Mouse (Mus musculus): ENCODE results near the gene Elavl3. TPM values are rescaled to one million over a fixed set of nuclear protein-coding genes. Genes with fewer than 3 reads are reported as not detected.

The Elavl3 gene
- polyA plus RNA-seq, 1 experiment from 2014 or later, result 0.14 TPM

DNA sequence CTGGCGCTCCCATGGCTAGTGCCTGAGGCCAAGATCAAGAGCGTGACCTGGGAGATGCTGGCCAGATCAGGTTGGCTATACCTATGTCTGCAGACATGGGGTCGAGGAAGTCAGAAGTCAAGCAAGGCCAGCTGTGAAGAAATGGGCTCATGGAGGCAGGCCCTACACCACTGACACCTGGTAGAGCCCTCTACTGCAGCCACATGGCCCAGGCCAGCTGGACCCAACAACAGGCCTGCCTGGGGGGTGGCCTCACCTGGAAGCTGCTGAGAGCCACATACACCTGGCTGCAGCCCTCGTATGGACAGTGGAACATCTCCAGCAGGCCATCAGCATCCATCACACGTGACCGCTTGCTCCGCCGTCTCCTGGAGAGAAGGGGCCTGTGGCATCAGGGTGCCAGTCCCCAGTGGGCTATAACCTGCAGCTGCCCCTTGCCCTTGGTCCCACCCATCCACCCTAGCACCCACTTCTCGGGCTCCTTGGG lies 5.3 kb upstream of the Elavl3 start:
- Histone ChIP-seq H3K27ac (no peak overlapping the region), H3K9ac (no peak overlapping the region), H3K4me2 (no peak overlapping the region), H3K36me3 (peaks cover 32% of the 10 kb centered on the region; the same call in 1 of the 2 replicates), H3K9me3 (replicated peaks) (no peaks in the 10 kb centered on the region), H3K4me1 (replicated peaks) (peaks cover 7% of the 10 kb centered on the region), H3K27me3 (peaks cover 43% of the 10 kb centered on the region), H3K4me3 (no peak overlapping the region)
- 88% methylated on average over 9 of the region's 9 CpGs for WGBS
- no peak for ATAC-seq (replicated peaks; ENCODE audit: insufficient number of reproducible peaks, insufficient read depth, low FRiP score, low read depth)

DNA sequence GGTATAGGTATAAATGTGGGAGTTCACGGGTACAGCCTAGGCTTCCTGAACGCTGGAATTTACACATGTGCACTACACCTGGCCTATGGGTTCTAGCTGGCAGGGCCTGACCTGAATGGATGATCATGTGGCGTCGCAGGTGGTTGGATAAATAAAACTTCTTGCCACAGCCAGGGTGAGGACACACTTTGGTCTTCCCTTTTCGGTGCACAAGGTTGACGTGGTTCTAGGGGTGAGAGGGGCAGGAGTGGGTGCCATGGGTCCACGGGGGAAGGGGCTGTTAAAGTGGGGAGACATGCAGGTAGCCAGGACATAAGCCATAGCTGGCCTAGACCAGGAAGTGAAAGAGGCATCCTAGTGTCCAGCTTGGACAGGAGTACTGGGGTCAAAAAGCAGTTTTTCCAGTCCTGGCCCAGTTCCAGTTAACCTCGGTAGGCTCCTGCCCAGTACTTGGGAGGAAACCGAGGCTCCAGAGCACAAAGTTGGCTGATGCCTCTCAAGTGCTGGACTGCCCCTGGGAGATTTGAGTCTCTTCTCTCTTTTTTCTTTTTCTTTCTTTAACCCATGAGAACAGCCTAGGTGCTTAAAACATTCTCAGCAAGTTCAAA lies 4.6 kb upstream of the Elavl3 start:
- H3K27ac ChIP-seq, result no peak overlapping the region
- peaks cover 50% of the 10 kb centered on the region for H3K27me3 ChIP-seq
- H3K9ac ChIP-seq, result no peak overlapping the region
- H3K36me3 ChIP-seq, result peaks cover 28% of the 10 kb centered on the region; the same call in 1 of the 2 replicates
- peaks cover 13% of the 10 kb centered on the region for H3K4me1 ChIP-seq (replicated peaks)
- H3K4me2 ChIP-seq, result no peak overlapping the region
- H3K4me3 ChIP-seq, result no peak overlapping the region
- ATAC-seq (replicated peaks; ENCODE audit: insufficient number of reproducible peaks, insufficient read depth, low FRiP score, low read depth), result no peak
- WGBS, result 69% methylated on average over 9 of the region's 9 CpGs
- H3K9me3 ChIP-seq (replicated peaks), result no peaks in the 10 kb centered on the region

DNA sequence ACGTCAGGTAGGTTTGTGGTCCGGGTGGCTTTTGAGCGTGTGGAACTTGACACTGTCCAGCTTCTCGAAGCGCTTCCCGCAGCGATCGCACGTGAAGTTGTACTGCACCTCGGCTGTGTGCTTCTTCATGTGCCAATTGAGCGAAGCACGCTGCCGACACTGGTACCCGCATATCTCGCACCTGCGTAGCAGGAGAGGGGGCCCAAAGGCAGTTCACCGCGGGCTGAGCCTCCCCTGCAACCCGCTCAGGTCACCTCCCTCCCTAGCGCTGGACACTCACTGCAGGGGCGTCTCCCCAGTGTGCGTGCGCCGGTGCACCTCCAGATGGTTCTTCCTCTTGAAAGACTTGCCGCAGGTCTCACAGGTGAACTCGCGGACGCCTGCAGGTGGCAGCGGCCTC lies 3.9 kb upstream of the Elavl3 start:
- Histone ChIP-seq H3K4me2 (no peak overlapping the region), H3K27ac (no peak overlapping the region), H3K27me3 (peaks cover 57% of the 10 kb centered on the region), H3K4me3 (no peak overlapping the region), H3K36me3 (peaks cover 26% of the 10 kb centered on the region; the same call in 1 of the 2 replicates), H3K9me3 (replicated peaks) (no peaks in the 10 kb centered on the region), H3K4me1 (replicated peaks) (peaks cover 20% of the 10 kb centered on the region), H3K9ac (no peak overlapping the region)
- WGBS, result 34% methylated on average over 29 of the region's 29 CpGs
- ATAC-seq (replicated peaks; ENCODE audit: insufficient number of reproducible peaks, insufficient read depth, low FRiP score, low read depth), result no peak

DNA sequence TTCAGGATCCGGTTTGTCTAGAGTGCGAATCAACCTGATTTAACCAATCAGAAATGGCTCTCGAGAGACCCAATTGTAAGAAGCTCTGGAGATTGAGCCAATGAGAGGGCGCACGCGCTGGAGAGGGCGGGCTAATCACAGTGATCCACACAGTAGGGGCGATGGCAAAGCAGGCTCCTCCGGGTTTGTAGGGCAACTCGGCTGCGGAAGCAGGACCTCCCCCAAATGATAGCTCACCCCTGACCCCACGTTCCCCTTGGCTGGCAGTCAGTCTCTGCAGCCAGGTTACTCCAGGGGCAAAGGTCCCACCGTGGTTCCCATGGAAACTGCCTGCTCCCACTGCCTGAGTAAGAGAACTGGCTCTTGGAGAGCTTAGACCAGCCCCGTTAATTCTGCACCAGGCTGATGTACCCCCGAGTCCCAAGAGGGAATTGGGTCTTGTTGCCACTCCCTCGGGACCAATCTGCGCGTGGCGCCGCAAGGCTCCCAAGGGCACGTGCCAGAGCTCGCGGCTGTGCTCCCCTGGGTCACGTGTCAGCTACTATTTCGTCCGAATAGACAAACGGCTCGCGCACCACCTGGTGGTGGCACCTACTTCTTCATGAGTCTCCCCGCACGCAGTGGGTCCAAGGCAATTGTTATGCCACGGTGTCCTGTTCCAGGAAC lies 2.7 kb upstream of the Elavl3 start:
- Histone ChIP-seq H3K4me1 (replicated peaks) (peaks cover 27% of the 10 kb centered on the region), H3K36me3 (peaks cover 25% of the 10 kb centered on the region; the same call in 1 of the 2 replicates), H3K9ac (no peak overlapping the region), H3K4me3 (peak overlapping the region; percentile 6; the same call in 1 of the 2 replicates), H3K4me2 (peak overlapping the region; percentile 25; the same call in 1 of the 2 replicates), H3K27ac (no peak overlapping the region), H3K9me3 (replicated peaks) (no peaks in the 10 kb centered on the region), H3K27me3 (peaks cover 68% of the 10 kb centered on the region)
- ATAC-seq (replicated peaks; ENCODE audit: insufficient number of reproducible peaks, insufficient read depth, low FRiP score, low read depth), result 0 out of 2 replicates have a peak, but pooled peaks have one; percentile 16
- 3% methylated on average over 32 of the region's 32 CpGs for WGBS

DNA sequence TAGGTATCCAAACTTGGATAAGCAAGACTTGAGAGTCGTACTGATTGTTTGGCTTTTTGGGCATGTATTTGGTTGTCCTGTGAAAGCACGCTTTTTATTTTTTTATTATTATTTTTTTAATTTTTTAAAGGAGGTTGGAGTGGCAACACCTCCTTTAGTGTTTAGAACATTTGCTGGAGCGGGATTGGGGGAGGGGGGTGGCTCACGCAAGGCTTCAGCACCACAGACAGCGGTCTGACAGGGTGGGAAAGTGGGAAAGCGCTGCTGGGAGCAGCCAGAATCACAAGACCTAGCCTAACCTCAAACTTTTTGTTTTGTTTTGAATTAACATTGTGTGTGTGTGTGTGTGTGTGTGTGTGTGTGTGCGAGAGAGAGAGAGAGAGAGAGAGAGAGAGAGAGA lies 1.8 kb upstream of the Elavl3 start:
- Histone ChIP-seq H3K9ac (no peak overlapping the region), H3K4me2 (no peak overlapping the region), H3K4me1 (replicated peaks) (peaks cover 27% of the 10 kb centered on the region), H3K36me3 (peaks cover 19% of the 10 kb centered on the region; the same call in 1 of the 2 replicates), H3K27ac (no peak overlapping the region), H3K9me3 (replicated peaks) (no peaks in the 10 kb centered on the region), H3K27me3 (peaks cover 77% of the 10 kb centered on the region), H3K4me3 (no peak overlapping the region)
- WGBS, result 26% methylated on average over 6 of the region's 7 CpGs
- no peak for ATAC-seq (replicated peaks; ENCODE audit: insufficient number of reproducible peaks, insufficient read depth, low FRiP score, low read depth)

DNA sequence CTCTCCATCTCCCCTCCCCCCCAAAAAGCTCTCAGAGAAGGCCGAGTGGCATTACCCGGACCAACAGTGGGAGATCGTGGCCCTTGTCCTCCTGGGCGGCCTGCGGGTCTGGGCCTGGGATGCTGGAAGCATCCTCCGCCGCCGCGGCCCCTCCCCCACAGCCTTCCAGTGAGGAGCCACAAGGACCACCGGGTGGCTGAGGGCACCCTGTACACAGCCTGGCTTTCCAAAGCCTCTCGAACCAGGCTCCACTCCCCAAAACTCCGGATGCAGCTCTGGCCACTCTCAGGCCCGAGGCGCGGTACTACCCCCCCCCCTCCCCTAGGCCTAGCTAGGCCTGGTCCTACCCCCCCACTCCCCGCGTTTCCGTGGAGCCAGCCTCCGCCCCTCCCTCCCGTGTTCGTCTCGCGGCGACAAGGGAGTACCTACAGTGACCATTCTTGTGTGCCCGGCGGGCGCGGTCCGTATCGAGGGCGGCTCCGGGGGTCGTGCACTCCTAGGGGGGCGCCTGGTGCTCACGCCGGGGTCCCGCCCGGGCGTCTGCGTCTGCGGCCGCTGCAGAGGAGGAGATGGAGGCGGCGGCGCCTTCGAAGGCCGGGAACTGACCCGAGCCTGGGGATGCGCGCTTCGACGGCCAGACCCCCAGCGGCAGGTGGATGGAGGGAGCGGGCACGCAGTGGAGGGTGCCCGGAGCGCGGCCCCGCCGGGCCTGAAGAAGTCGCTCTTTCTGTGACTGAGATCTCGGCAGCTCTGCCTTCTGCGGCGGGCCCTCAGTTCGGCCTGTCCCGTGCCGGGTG lies 464 bp downstream of the Elavl3 start:
- Histone ChIP-seq H3K27me3 (peaks cover 80% of the 10 kb centered on the region), H3K4me2 (peak overlapping the region; percentile 78), H3K9ac (no peak overlapping the region; the same call in 1 of the 2 replicates), H3K27ac (no peak overlapping the region), H3K9me3 (replicated peaks) (no peaks in the 10 kb centered on the region), H3K4me1 (replicated peaks) (peaks cover 27% of the 10 kb centered on the region), H3K36me3 (no peaks in the 10 kb centered on the region; the same call in 1 of the 2 replicates), H3K4me3 (peak overlapping the region; percentile 43)
- WGBS, result 4% methylated on average over 63 of the region's 67 CpGs
- ATAC-seq (replicated peaks; ENCODE audit: insufficient number of reproducible peaks, insufficient read depth, low FRiP score, low read depth), result 0 out of 2 replicates have a peak, but pooled peaks have one; percentile 1

DNA sequence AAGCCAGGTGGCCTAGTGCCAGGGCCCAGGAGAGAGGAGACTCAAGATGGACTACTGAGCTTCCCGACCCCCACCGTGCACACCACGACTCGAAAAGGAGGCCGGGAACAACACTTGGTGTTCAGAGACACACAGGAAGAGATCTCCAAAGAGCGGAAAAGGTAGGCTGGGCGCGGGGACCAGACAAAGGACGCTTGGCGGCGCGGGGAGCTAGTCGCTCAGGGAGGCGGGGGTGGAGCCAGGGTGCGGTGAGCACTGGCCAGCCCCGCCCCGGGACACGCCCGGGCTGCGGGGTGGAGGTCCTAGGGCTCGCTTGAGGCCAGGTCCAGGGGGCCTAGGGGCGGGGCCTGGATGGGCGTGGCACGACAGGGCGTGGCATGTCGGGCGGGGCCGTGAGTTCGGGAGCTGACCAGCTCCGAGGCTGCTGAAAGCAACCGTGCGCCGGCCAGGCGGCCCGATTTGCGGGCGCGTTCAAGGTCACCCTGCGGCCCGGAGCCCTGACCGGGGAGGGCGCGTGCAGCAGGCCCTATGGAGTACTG lies 1.4 kb downstream of the Elavl3 start:
- Histone ChIP-seq H3K27me3 (peaks cover 70% of the 10 kb centered on the region), H3K9me3 (replicated peaks) (no peaks in the 10 kb centered on the region), H3K4me3 (peak overlapping the region; percentile 43), H3K4me2 (peak overlapping the region; percentile 78), H3K27ac (no peak overlapping the region), H3K4me1 (replicated peaks) (peaks cover 27% of the 10 kb centered on the region), H3K9ac (peak overlapping the region; percentile 14; the same call in 1 of the 2 replicates), H3K36me3 (no peaks in the 10 kb centered on the region)
- peak; percentile 73 for ATAC-seq (replicated peaks; ENCODE audit: insufficient number of reproducible peaks, insufficient read depth, low FRiP score, low read depth)
- 2% methylated on average over 43 of the region's 43 CpGs for WGBS

DNA sequence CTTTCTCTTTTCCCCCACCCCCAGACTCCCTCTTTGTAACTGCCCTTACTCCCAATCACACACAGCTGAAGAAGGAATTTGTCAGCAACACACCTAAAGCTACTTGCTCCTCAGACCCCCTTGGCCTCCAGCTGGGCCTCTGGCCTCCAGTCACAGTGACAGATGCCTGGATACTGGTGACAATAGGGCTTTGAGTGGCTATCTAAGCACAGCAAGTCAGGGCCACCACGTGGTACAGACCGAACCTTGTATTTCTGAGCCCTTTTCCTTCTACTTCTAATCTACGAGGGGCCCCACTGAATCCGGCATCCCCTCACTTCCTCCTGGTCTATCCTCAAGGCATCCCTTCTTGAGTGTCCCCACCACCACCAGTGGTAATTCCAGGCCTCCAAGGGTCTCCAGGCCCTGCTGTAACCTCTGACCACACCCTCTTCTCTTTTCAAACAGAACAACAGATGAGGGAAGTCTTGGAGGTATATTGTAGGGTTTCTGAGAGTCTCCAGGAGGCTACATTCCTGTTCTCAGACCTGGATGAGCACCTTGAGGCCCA lies 2.0 kb downstream of the Elavl3 start:
- H3K4me2 ChIP-seq, result no peak overlapping the region
- H3K27me3 ChIP-seq, result peaks cover 64% of the 10 kb centered on the region
- 52% methylated on average over 4 of the region's 4 CpGs for WGBS
- H3K9me3 ChIP-seq (replicated peaks), result no peaks in the 10 kb centered on the region
- peaks cover 25% of the 10 kb centered on the region for H3K4me1 ChIP-seq (replicated peaks)
- H3K27ac ChIP-seq, result no peak overlapping the region
- no peak for ATAC-seq (replicated peaks; ENCODE audit: insufficient number of reproducible peaks, insufficient read depth, low FRiP score, low read depth)
- H3K4me3 ChIP-seq, result peak overlapping the region; percentile 43; the same call in 1 of the 2 replicates
- H3K36me3 ChIP-seq, result no peaks in the 10 kb centered on the region
- no peak overlapping the region for H3K9ac ChIP-seq

DNA sequence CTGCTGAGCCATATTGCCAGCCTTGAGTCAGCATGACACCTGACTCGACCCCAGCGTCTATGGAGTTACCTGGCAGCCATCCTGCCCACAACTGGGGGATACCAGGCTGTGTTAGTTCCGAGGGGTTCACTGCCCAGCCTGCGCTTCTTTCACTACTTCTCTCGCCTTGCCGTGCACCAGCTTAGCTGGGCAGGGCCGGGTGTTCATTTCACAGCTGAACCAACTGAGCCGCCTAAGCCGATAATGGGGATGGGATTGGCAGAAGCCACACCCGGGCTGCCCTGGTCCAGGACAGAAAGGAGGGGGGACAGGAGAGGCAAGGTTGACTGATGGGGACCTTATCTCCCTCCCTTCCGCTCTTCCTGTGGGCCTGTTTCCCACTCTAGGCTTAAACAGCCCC lies 2.5 kb downstream of the Elavl3 start:
- no peaks in the 10 kb centered on the region for H3K9me3 ChIP-seq (replicated peaks)
- no peak overlapping the region for H3K4me2 ChIP-seq
- H3K4me1 ChIP-seq (replicated peaks), result peaks cover 20% of the 10 kb centered on the region
- ATAC-seq (replicated peaks; ENCODE audit: insufficient number of reproducible peaks, insufficient read depth, low FRiP score, low read depth), result no peak
- no peak overlapping the region for H3K4me3 ChIP-seq
- peaks cover 59% of the 10 kb centered on the region for H3K27me3 ChIP-seq
- no peaks in the 10 kb centered on the region for H3K36me3 ChIP-seq
- H3K27ac ChIP-seq, result no peak overlapping the region
- H3K9ac ChIP-seq, result no peak overlapping the region
- 57% methylated on average over 11 of the region's 11 CpGs for WGBS

DNA sequence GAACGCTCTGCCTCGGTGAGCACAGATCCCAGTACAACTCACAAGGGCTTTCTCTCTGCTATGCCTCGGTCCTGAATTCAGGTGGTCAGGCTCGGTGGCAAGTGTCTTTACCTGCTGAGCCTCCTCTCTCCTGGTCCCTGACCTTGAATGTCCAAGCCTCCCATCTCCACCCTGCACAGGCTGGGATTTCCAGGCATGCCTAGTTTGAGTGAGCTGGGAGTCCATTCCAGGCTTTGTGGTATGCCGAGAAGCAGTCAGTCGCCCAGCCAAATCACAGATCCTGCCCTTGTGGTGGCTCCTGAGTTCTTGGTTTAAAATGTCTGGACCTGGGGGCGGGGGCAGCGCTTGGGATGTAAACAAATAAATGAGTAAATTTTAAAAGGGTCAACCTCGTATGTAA lies 4.5 kb downstream of the Elavl3 start:
- no peak for ATAC-seq (replicated peaks; ENCODE audit: insufficient number of reproducible peaks, insufficient read depth, low FRiP score, low read depth)
- Histone ChIP-seq H3K9ac (no peak overlapping the region), H3K4me1 (replicated peaks) (peaks cover 20% of the 10 kb centered on the region), H3K36me3 (no peaks in the 10 kb centered on the region), H3K9me3 (replicated peaks) (no peaks in the 10 kb centered on the region), H3K4me2 (no peak overlapping the region), H3K4me3 (no peak overlapping the region), H3K27me3 (peaks cover 41% of the 10 kb centered on the region), H3K27ac (no peak overlapping the region)
- WGBS, result 47% methylated on average over 9 of the region's 9 CpGs

DNA sequence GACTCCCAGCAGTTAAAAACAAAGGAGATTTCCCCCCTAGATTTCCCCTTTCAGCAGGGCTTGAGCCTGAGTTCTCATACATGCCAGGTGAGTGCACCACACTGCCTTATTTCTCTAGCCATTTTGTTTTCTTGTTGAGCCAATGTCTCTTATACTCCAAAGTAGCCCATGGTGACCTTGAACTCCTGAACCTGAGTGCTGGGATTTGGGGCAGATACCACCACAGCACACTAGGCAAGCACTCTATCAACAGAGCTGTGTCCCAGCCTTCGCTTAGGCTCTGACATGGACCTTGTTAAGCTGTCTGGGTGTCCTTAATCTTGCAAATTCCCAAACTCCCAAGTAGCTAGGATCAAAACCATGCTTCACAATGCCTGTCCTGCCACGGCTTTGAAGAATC lies 10.0 kb downstream of the Elavl3 start:
- Histone ChIP-seq H3K4me3 (no peak overlapping the region), H3K27me3 (no peaks in the 10 kb centered on the region), H3K36me3 (no peaks in the 10 kb centered on the region), H3K27ac (no peak overlapping the region), H3K4me2 (no peak overlapping the region), H3K9me3 (replicated peaks) (no peaks in the 10 kb centered on the region), H3K9ac (no peak overlapping the region), H3K4me1 (replicated peaks) (no peaks in the 10 kb centered on the region)
- no peak for ATAC-seq (replicated peaks; ENCODE audit: insufficient number of reproducible peaks, insufficient read depth, low FRiP score, low read depth)
- WGBS, result 59% methylated on average over 2 of the region's 2 CpGs
